ENCODE assay signal across 10 mouse cellular contexts in the genomic region with DNA sequence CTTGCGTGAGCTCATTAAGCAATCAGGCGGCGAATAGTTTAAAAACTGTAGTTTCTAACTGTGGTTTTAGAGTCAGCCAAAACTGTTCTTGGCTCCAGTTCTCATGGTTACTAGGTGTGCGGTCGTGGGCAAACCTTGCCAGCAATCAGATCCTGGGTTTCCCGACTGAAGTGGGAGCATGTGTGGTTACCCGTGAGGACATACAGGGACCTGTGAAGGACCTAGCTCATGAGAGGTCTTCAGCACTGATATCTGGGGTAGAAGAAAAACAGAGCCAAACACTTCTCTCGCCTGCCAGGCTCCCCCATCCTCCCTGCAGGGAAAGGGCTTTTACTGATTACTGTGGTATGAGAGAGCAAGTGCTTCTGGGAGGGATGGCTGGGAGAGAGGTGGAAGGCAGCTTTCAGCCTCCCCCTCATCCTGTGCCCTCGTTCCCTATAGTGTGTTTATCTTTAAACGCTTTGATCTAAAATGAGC.
DNase-seq lines count a peak whose midpoint lies in the region; ATAC-seq and TF ChIP-seq lines count a peak whose summit lies in the region.
"Had no signal": no experiment of that assay in that cellular context is flagged by ENCODE, and none has a peak within 500 bp of the region (broad histone marks: within the 10 kb centered on the region; RNA-seq: fewer than 3 reads in every experiment).

No protein-coding gene starts in this region.

- peak; percentile 50 for DNase-seq in kidney, postnatal 0 days (ENCODE audit: low spot score)
- no peak for DNase-seq in kidney, postnatal 14 days
- peak; percentile 78 for DNase-seq in embryonic facial prominence, embryonic 14.5 days (ENCODE audit: low spot score)
- no peak for DNase-seq in spleen, adult 18-20 months
- DNase-seq: kidney, adult 2 months had no signal

- no peak for TF ChIP-seq POLR2A in small intestine, adult 2 months (IDR thresholded peaks at IDR 0.05; ENCODE audit: low read depth, low read length)

- H3K27ac ChIP-seq in kidney, postnatal 0 days, result no peak overlapping the region
- no peak overlapping the region; the same call in 1 of the 2 replicates for H3K27ac ChIP-seq in embryonic facial prominence, embryonic 14.5 days (replicated peaks; ENCODE audit: low read depth, low read length)
- peak overlapping the region; percentile 81 for H3K27ac ChIP-seq in heart, embryonic 15.5 days
- H3K27ac ChIP-seq in small intestine, adult 2 months (ENCODE audit: insufficient read depth, low read depth, low read length), result peak overlapping the region; percentile 12; the same call in 1 of the 2 replicates
- H3K27ac ChIP-seq: heart, adult 2 months had no signal

- no peak overlapping the region for H3K4me3 ChIP-seq in kidney, postnatal 0 days (replicated peaks; ENCODE audit: low read depth, low read length)
- no peak overlapping the region for H3K4me3 ChIP-seq in embryonic facial prominence, embryonic 14.5 days (ENCODE audit: low read depth, low read length)
- H3K4me3 ChIP-seq in heart, embryonic 15.5 days, result no peak overlapping the region
- no peak overlapping the region for H3K4me3 ChIP-seq in small intestine, adult 2 months (ENCODE audit: low read depth, low read length)
- H3K4me3 ChIP-seq: heart, adult 2 months had no signal

- no peaks in the 10 kb centered on the region for H3K27me3 ChIP-seq in kidney, postnatal 0 days (ENCODE audit: insufficient read depth, low read length)
- H3K27me3 ChIP-seq in embryonic facial prominence, embryonic 14.5 days (replicated peaks; ENCODE audit: control insufficient read depth, insufficient read depth, low read length), result no peaks in the 10 kb centered on the region
- H3K27me3 ChIP-seq in heart, embryonic 15.5 days, result no peaks in the 10 kb centered on the region
- H3K27me3 ChIP-seq in small intestine, adult 2 months (ENCODE audit: control insufficient read depth, insufficient read depth, low read length), result no peaks in the 10 kb centered on the region

- H3K9me3 ChIP-seq in kidney, postnatal 0 days (replicated peaks; ENCODE audit: low read length), result no peaks in the 10 kb centered on the region
- H3K9me3 ChIP-seq in embryonic facial prominence, embryonic 14.5 days (ENCODE audit: control insufficient read depth, low read length), result no peaks in the 10 kb centered on the region
- no peaks in the 10 kb centered on the region for H3K9me3 ChIP-seq in heart, embryonic 15.5 days (replicated peaks)

- no peak for TF ChIP-seq CTCF in kidney, postnatal 0 days (IDR thresholded peaks at IDR 0.05; ENCODE audit: low read depth)
- no peak for TF ChIP-seq CTCF in small intestine, adult 2 months (IDR thresholded peaks at IDR 0.05; ENCODE audit: extremely low read depth, insufficient read length, insufficient replicate concordance, low read depth, low read length)

- peaks cover 6% of the 10 kb centered on the region; the same call in 1 of the 2 replicates for H3K4me1 ChIP-seq in kidney, postnatal 0 days (replicated peaks; ENCODE audit: insufficient read depth, low read length)
- H3K4me1 ChIP-seq in embryonic facial prominence, embryonic 14.5 days (ENCODE audit: control insufficient read depth, insufficient read depth, low read length), result 0 out of 2 replicates have a peak, but pooled peaks cover 3% of the 10 kb centered on the region
- H3K4me1 ChIP-seq in heart, embryonic 15.5 days (replicated peaks), result peaks cover 14% of the 10 kb centered on the region
- no peaks in the 10 kb centered on the region for H3K4me1 ChIP-seq in small intestine, adult 2 months (ENCODE audit: control insufficient read depth, insufficient read depth, insufficient read length, low read length)

- no peaks in the 10 kb centered on the region for H3K36me3 ChIP-seq in kidney, postnatal 0 days (ENCODE audit: insufficient read depth, low read length)
- no peaks in the 10 kb centered on the region for H3K36me3 ChIP-seq in embryonic facial prominence, embryonic 14.5 days (ENCODE audit: control insufficient read depth, insufficient read depth, low read length)
- H3K36me3 ChIP-seq in heart, embryonic 15.5 days, result no peaks in the 10 kb centered on the region
- no peaks in the 10 kb centered on the region for H3K36me3 ChIP-seq in small intestine, adult 2 months (ENCODE audit: control insufficient read depth, insufficient read depth, low read length)

- H3K9ac ChIP-seq in kidney, postnatal 0 days (ENCODE audit: low read depth, low read length), result no peak overlapping the region
- no peak overlapping the region for H3K9ac ChIP-seq in embryonic facial prominence, embryonic 14.5 days (ENCODE audit: low read depth, low read length)
- no peak overlapping the region for H3K9ac ChIP-seq in heart, embryonic 15.5 days

- no peak overlapping the region for H3K4me2 ChIP-seq in kidney, postnatal 0 days (ENCODE audit: low read length)
- no peak overlapping the region for H3K4me2 ChIP-seq in embryonic facial prominence, embryonic 14.5 days (ENCODE audit: low read depth, low read length)
- peak overlapping the region; percentile 40 for H3K4me2 ChIP-seq in heart, embryonic 15.5 days

- WGBS in kidney, postnatal 0 days, result 39% methylated on average over 10 of the region's 10 CpGs
- WGBS in embryonic facial prominence, embryonic 14.5 days, result 36% methylated on average over 10 of the region's 10 CpGs
- WGBS in heart, embryonic 15.5 days, result 18% methylated on average over 10 of the region's 10 CpGs
- 65% methylated on average over 10 of the region's 10 CpGs for WGBS in small intestine, adult 2 months

- ATAC-seq in kidney, postnatal 0 days (replicated peaks; ENCODE audit: low FRiP score, low read depth), result no peak
- ATAC-seq in embryonic facial prominence, embryonic 14.5 days (ENCODE audit: low read depth), result peak; percentile 76
- ATAC-seq in heart, embryonic 15.5 days (replicated peaks; ENCODE audit: insufficient number of reproducible peaks, insufficient read depth, low FRiP score, low read depth), result peak; percentile 93
- no peak for ATAC-seq in erythroblast, adult 5-6 weeks (replicated peaks; ENCODE audit: low FRiP score, poor library complexity, severe bottlenecking)
- ATAC-seq: forebrain, embryonic 16.5 days had no signal

Comparison
In these comparisons a context has a peak if more than half of its experiments do, and no peak if none do; other contexts are left out.
1. DNase-seq: peak in kidney, postnatal 0 days (single experiment) and embryonic facial prominence, embryonic 14.5 days (single experiment); none in kidney, postnatal 14 days (single experiment) and spleen, adult 18-20 months (0 of 2).
2. ATAC-seq: peak in embryonic facial prominence, embryonic 14.5 days (single experiment) and heart, embryonic 15.5 days (single experiment); none in kidney, postnatal 0 days (single experiment) and erythroblast, adult 5-6 weeks (single experiment).
3. H3K27ac ChIP-seq: peak in heart, embryonic 15.5 days (single experiment) and small intestine, adult 2 months (single experiment); none in kidney, postnatal 0 days (single experiment) and embryonic facial prominence, embryonic 14.5 days (single experiment).